Mouse (Mus musculus): Measurements from ENCODE around the gene Fbxo47.
A peak's percentile ranks its signal among the peaks of the same experiment; 100 is the strongest.
"Not testable (repeated sequence)": the region's sequence is repeated elsewhere in the genome, so short reads cannot be mapped to it uniquely, and the experiment has no call there.

Fbxo47 gene

DNA sequence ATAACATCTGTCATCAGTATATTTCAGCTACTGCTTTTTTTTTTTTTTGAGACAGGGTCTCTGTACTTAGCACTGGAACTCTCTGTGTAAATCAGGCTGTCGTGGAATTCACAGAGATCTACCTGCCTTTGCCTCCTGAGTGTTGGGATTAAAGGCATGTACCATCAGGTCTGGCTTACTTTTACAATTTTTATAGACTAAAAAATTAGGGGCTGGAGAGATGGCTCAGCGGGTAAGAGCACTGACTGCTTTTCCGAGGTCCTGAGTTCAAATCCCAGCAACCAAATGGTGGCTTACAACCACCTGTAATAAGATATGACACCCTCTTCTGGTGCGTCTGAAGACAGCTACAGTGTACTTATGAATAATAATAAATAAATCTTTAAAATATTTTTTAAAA, 3.6 kb downstream of the Fbxo47 start:
- DNase-seq (ENCODE audit: extremely low spot score): no peak

GRCm38 (mm10) chr11:97877341-97877740, 6.6 kb downstream of the Fbxo47 start:
- DNase-seq (ENCODE audit: extremely low spot score): no peak

- no peak for DNase-seq (ENCODE audit: extremely low spot score)
These were observed 9.6 kb downstream of the Fbxo47 start for GRCm38 (mm10) chr11:97874396-97874795.

DNA sequence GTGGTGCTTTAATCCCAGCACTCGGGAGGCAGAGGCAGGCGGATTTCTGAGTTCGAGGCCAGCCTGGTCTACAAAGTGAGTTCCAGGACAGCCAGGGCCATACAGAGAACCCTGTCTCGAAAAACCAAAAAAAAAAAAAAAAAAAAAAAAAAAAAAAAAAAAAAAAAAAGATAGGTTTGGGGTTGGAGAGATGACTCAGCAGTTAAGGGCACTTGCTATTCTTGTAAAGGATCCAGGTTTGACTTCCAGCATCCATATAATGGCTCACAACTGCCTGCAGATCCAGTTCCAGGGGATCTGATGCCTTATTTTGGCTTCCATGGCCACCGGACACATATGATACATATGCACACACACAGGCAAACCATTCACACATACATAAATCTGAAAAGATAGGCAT, 11.6 kb downstream of the Fbxo47 start:
- not testable (repeated sequence) for DNase-seq (ENCODE audit: extremely low spot score)

GRCm38 (mm10) chr11:97867591-97867990, 16.4 kb downstream of the Fbxo47 start:
- DNase-seq (ENCODE audit: extremely low spot score): no peak

- DNase-seq (ENCODE audit: extremely low spot score): no peak
These were observed 17.7 kb downstream of the Fbxo47 start for GRCm38 (mm10) chr11:97866091-97866888.

- no peak for DNase-seq (ENCODE audit: extremely low spot score)
These were observed 18.5 kb downstream of the Fbxo47 start for GRCm38 (mm10) chr11:97865421-97865820.

- DNase-seq (ENCODE audit: extremely low spot score): no peak
These were observed 21.8 kb downstream of the Fbxo47 start for GRCm38 (mm10) chr11:97862148-97862547.

DNA sequence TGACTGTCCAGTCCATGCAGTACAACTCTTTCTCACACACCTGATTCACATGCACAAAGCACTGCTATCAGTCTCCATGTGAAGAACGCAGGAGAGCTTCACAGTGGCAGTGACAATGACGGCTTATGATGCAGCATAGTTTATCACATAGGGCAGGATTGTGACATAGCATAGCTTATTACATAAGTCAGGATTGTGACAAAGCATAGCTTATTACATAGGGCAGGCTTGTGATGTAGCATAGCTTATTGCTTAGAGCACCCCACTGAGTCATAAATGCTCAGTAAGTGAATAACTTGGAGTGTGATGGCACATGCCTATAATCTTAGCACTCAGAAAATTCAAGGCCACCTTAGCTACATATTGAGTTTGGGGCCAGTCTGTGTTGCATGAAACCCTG, 28.5 kb downstream of the Fbxo47 start:
- DNase-seq (ENCODE audit: extremely low spot score): no peak

GRCm38 (mm10) chr11:97851601-97852000, 32.4 kb downstream of the Fbxo47 start:
- DNase-seq (ENCODE audit: extremely low spot score): no peak

DNA sequence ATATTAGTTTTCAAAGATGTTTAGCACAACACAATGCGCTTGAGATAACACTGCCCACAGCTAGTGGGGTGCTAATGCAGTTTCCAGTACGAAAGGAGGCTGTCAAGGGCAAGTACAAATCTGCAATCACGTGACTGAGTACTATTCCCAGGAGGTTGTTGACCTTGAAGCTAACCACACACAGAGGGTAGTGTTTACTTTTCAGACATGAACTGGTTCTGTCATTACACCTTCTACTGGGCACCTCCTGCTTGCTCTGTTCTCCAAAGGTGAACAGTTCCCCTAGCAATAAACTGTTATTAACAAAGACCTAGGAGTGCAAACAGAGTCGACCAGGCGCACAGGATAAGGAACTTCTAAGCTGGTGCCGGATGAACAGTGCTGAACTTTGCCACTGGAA, 33.6 kb downstream of the Fbxo47 start:
- DNase-seq (ENCODE audit: extremely low spot score): no peak

GRCm38 (mm10) chr11:97842001-97842400, 42.0 kb downstream of the Fbxo47 start:
- DNase-seq (ENCODE audit: extremely low spot score): peak; percentile 37

DNA sequence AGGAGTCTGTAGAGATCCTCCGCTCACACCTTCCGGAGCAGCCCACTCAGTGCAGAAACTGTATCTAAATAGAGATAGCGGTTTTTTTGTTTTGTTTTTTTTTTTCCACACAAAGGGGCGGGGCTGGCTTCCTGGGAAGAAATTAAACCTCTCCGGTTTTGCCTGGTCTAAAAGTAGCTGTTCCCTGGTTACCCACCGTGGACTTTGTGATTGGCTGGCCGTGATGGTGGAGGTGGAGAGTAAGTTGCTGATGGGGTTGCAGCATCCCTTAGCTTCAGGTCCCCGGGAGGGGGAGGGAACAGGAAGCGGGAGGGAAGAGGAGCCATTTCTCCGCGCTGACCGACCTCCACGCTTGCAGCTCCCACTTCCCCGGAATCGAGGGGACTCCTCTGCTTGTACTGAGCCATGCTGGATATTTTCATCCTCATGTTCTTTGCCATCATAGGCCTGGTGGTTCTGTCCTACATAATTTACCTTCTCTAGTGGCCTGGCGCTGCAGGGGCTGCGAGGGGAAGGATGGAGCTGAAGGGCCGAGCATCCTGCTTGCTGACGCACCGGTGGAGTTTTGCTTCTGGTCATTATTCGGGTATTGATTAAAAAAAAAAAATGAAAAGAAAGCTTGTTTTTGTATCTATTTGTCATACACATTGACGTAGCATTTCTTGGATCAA, 42.8 kb downstream of the Fbxo47 start:
- DNase-seq (ENCODE audit: extremely low spot score): peak; percentile 86

GRCm38 (mm10) chr11:97840539-97840954, 43.4 kb downstream of the Fbxo47 start, which contains the start of gene B230217C12Rik:
TSS of gene B230217C12Rik (plus strand) at chr11:97840780.
- peak; percentile 70 for DNase-seq (ENCODE audit: extremely low spot score)

DNA sequence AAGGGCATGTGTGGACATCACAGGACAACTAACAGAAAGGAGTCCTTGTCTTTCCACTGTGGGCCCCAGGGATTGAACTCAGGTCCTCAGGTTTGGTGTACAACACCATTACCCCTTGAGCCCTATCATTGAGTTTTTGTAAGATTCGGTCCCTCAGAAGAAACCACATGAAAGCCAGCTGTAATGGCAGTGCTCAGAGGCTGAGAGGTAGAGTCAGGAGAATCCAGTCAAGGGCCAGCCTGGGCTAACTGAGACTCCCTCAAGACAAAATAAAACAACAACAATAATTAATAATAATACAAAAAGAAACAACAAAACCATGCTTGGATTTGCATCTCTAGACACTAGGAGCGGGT, 43.8 kb downstream of the Fbxo47 start:
- DNase-seq (ENCODE audit: extremely low spot score): no peak

DNA sequence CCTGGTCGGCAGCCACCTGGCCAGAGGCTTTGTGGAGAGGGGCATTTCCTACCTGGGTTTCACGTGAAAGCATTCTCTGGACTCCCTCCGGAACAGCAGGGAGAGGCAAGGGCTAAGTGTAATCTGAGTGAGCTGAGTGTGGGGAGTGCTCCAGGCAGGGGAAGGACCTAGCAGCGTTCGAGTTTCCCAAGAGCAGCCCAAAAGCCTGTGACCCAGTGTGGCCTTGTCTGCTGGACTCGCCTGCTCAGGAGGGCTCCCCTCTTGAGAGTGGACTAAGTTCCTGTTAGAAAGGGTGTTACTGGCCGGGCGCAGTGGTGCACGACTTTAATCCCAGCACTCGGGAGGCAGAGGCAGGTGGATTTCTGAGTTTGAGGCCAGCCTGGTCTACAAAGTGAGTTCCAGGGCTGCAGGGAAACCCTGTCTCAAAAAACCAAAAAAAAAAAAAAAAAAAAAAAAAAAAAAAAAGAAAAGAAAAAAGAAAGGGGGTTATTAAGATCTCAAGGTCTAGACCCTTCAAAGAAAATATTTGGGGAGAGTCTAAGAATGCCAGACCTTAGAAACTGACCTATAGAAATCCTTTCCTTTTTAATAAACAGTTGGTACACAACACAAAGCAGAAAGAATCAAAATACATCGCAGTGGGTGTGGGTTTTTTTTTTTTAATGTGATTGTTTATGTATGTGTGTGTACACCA, 44.4 kb downstream of the Fbxo47 start:
- no peak for DNase-seq (ENCODE audit: extremely low spot score)

- no peak for DNase-seq (ENCODE audit: extremely low spot score)
These were observed 45.0 kb downstream of the Fbxo47 start for GRCm38 (mm10) chr11:97838779-97839440.

DNA sequence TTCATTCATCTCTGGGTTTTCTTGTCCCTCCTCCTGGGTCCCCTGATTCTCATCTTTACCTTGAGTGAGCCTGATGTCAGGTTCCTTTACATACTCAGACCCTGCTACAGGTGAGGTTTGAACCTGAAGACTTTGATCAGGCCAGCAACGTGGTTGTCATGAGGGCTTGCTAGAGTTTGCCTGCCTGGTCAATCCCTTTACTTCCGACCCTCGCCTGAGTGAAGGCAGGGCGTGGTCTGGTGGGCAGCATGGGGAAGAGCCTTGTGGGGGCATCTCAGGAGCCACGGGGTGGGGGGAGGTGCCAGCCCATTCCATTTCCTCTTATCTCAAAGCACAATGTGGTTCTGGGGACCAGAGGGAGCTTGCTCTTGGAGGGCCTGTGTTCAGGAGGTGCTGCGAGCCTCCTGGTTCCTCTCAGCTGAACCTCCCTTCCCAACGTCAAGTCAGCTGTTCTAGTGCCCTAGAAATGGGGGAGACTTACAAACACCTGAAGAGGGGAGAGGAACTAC, 46.3 kb downstream of the Fbxo47 start:
- DNase-seq (ENCODE audit: extremely low spot score): no peak

GRCm38 (mm10) chr11:97837051-97837450, 46.9 kb downstream of the Fbxo47 start:
- not testable (repeated sequence) for DNase-seq (ENCODE audit: extremely low spot score)

GRCm38 (mm10) chr11:97836541-97836940, 47.4 kb downstream of the Fbxo47 start:
- no peak for DNase-seq (ENCODE audit: extremely low spot score)

DNA sequence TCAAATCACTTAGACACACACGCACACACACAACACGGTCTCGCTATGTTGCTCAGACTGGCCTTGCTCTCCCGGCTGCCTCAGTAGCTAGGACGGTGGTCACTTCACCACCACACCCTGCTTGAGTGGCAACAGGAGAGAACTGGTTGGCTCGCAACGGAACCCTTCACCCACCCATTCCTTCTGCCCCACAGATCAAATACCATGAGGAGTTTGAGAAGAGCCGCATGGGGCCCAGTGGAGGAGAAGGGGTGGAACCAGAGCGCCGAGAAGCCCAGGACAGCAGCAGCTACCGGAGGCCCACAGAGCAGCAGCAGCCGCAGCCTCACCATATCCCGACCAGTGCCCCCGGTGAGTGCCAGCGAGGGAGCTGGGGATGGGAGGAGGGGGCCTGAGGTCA, 50.6 kb downstream of the Fbxo47 start:
- DNase-seq (ENCODE audit: extremely low spot score): no peak

DNA sequence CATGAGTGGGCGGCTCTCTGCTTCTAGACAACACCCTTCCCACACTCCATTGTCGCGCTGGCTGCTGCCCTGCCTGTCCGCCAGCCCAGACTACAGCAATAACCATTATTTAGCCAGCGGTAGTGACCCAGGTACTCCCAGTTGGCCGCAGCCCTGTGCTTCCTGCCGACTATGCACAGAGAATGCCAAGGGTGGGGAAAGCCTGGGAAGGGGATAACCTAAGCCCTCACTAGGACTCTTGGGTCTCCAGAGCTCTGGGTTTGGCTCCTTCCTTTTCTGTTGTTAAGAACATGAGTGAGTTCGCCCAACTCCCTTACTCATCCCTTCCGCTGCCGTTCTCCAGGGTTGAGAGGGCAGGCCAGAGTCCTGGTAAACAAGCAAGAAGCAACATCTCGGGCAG, 52.0 kb downstream of the Fbxo47 start:
- DNase-seq (ENCODE audit: extremely low spot score): no peak

Measured in embryo, embryonic 9.5 days (tissue).